Mouse (Mus musculus) cerebellum, adult 2 months (tissue): Measurements from ENCODE around the gene Tsc22d1.

Experiments
- CTCF ChIP-seq: fragments of 200-500 bp; IDR thresholded peaks from 2 replicates; pipeline ENCODE4 v1.5.1; 2011; ENCODE audit warnings: low read depth, mild to moderate bottlenecking, control low read depth, low read length, moderate library complexity, borderline replicate concordance; ENCODE audit not compliant: insufficient read depth
- POLR2A ChIP-seq: fragments of 200-500 bp; IDR thresholded peaks from 2 replicates; pipeline ENCODE4 v1.6.1; 2011; ENCODE audit warnings: low read length, control low read depth, borderline replicate concordance; ENCODE audit not compliant: insufficient read depth

GRCm38 (mm10) chr14:76487609-76488008 lies 72.8 kb downstream of the Tsc22d1 start:
- TF ChIP-seq CTCF = no peak
- no peak for TF ChIP-seq POLR2A
